Mouse (Mus musculus): ENCODE results near the gene Fkbp4.

- TF ChIP-seq EP300 (IDR thresholded peaks at IDR 0.05) (no peak), CTCF (IDR thresholded peaks at IDR 0.05) (no peak)
Observed at GRCm38 (mm10) chr6:128466043-128466442, 27.6 kb upstream of the Fkbp4 start.

Data from lung, postnatal 0 days (tissue).